Mouse (Mus musculus): ENCODE measurements around the gene Slc5a5. TPM values are rescaled to one million over a fixed set of nuclear protein-coding genes. Genes with fewer than 3 reads are reported as not detected.
A peak's percentile ranks its signal among the peaks of the same experiment; 100 is the strongest.

The Slc5a5 gene
- polyA plus RNA-seq, 1 experiment = 0.13 TPM

GRCm38 (mm10) chr8:70931731-70932130 is 39.2 kb upstream of the Slc5a5 start:
- TF ChIP-seq FOSL1 (IDR thresholded peaks at IDR 0.05; ENCODE audit: insufficient read depth, low read length, poor library complexity, severe bottlenecking) (no peak), MYOG (IDR thresholded peaks at IDR 0.05; ENCODE audit: control insufficient read depth, extremely low read depth, insufficient read length) (no peak), MAX (IDR thresholded peaks at IDR 0.05) (no peak), CEBPB (IDR thresholded peaks at IDR 0.05; ENCODE audit: low read depth) (no peak), CTCF (IDR thresholded peaks at IDR 0.05; ENCODE audit: control insufficient read depth, insufficient read depth, insufficient read length) (no peak), USF1 (IDR thresholded peaks at IDR 0.05; ENCODE audit: low read depth) (no peak), MYOD1 (IDR thresholded peaks at IDR 0.05; ENCODE audit: control insufficient read depth, insufficient read length, low read depth) (no peak)

GRCm38 (mm10) chr8:70928778-70929322 is 36.3 kb upstream of the Slc5a5 start:
- no peaks in the 10 kb centered on the region for H3K27me3 ChIP-seq (ENCODE audit: control insufficient read depth, insufficient read depth, insufficient read length)
- no peak overlapping the region for H3K4me3 ChIP-seq (ENCODE audit: insufficient read depth, poor library complexity, severe bottlenecking)
- no peaks in the 10 kb centered on the region for H3K36me3 ChIP-seq (ENCODE audit: control insufficient read depth, insufficient read depth)
- no peaks in the 10 kb centered on the region for H3K79me2 ChIP-seq (ENCODE audit: control insufficient read depth, insufficient read depth)
- H3K79me3 ChIP-seq (ENCODE audit: low read depth) = no peaks in the 10 kb centered on the region
- H3ac ChIP-seq (ENCODE audit: control insufficient read depth, insufficient read length, low read depth) = no peak overlapping the region
- TF ChIP-seq FOSL1 (IDR thresholded peaks at IDR 0.05; ENCODE audit: insufficient read depth, low read length, poor library complexity, severe bottlenecking) (no peak), USF1 (IDR thresholded peaks at IDR 0.05; ENCODE audit: low read depth) (no peak), MAX (IDR thresholded peaks at IDR 0.05) (no peak), MYOD1 (IDR thresholded peaks at IDR 0.05; ENCODE audit: control insufficient read depth, insufficient read length, low read depth) (no peak), CTCF (IDR thresholded peaks at IDR 0.05; ENCODE audit: control insufficient read depth, insufficient read depth, insufficient read length) (no peak), CEBPB (IDR thresholded peaks at IDR 0.05; ENCODE audit: low read depth) (no peak), MYOG (IDR thresholded peaks at IDR 0.05; ENCODE audit: control insufficient read depth, extremely low read depth, insufficient read length) (no peak)

More at GRCm38 (mm10) chr8:70931731-70932130, 39.2 kb upstream of the Slc5a5 start:
- Histone ChIP-seq H3K27me3 (ENCODE audit: control insufficient read depth, insufficient read depth, insufficient read length) (peaks cover 25% of the 10 kb centered on the region), H3K36me3 (ENCODE audit: control insufficient read depth, insufficient read depth) (no peaks in the 10 kb centered on the region), H3K79me2 (ENCODE audit: control insufficient read depth, insufficient read depth) (no peaks in the 10 kb centered on the region), H3K79me3 (ENCODE audit: low read depth) (no peaks in the 10 kb centered on the region), H3ac (ENCODE audit: control insufficient read depth, insufficient read length, low read depth) (no peak overlapping the region), H3K4me3 (ENCODE audit: insufficient read depth, poor library complexity, severe bottlenecking) (no peak overlapping the region)

- no peak for TF ChIP-seq CTCF (IDR thresholded peaks at IDR 0.05; ENCODE audit: control insufficient read depth, insufficient read depth, insufficient read length)
- no peak for TF ChIP-seq FOSL1 (IDR thresholded peaks at IDR 0.05; ENCODE audit: insufficient read depth, low read length, poor library complexity, severe bottlenecking)
- TF ChIP-seq MYOD1 (IDR thresholded peaks at IDR 0.05; ENCODE audit: control insufficient read depth, insufficient read length, low read depth) = peak; percentile 53
- Histone ChIP-seq H3K36me3 (ENCODE audit: control insufficient read depth, insufficient read depth) (no peaks in the 10 kb centered on the region), H3K4me3 (ENCODE audit: insufficient read depth, poor library complexity, severe bottlenecking) (no peak overlapping the region), H3K79me3 (ENCODE audit: low read depth) (no peaks in the 10 kb centered on the region), H3K79me2 (ENCODE audit: control insufficient read depth, insufficient read depth) (no peaks in the 10 kb centered on the region), H3ac (ENCODE audit: control insufficient read depth, insufficient read length, low read depth) (no peak overlapping the region), H3K27me3 (ENCODE audit: control insufficient read depth, insufficient read depth, insufficient read length) (no peaks in the 10 kb centered on the region)
Observed at GRCm38 (mm10) chr8:70928096-70928495, 35.5 kb upstream of the Slc5a5 start.

GRCm38 (mm10) chr8:70926396-70926795 is 33.8 kb upstream of the Slc5a5 start:
- Histone ChIP-seq H3K79me3 (ENCODE audit: low read depth) (no peaks in the 10 kb centered on the region), H3K36me3 (ENCODE audit: control insufficient read depth, insufficient read depth) (no peaks in the 10 kb centered on the region), H3K27me3 (ENCODE audit: control insufficient read depth, insufficient read depth, insufficient read length) (no peaks in the 10 kb centered on the region), H3K4me3 (ENCODE audit: insufficient read depth, poor library complexity, severe bottlenecking) (no peak overlapping the region), H3ac (ENCODE audit: control insufficient read depth, insufficient read length, low read depth) (no peak overlapping the region), H3K79me2 (ENCODE audit: control insufficient read depth, insufficient read depth) (no peaks in the 10 kb centered on the region)
- no peak for TF ChIP-seq CTCF (IDR thresholded peaks at IDR 0.05; ENCODE audit: control insufficient read depth, insufficient read depth, insufficient read length)

- Histone ChIP-seq H3K4me3 (ENCODE audit: insufficient read depth, poor library complexity, severe bottlenecking) (no peak overlapping the region), H3K79me2 (ENCODE audit: control insufficient read depth, insufficient read depth) (no peaks in the 10 kb centered on the region), H3K36me3 (ENCODE audit: control insufficient read depth, insufficient read depth) (no peaks in the 10 kb centered on the region), H3K79me3 (ENCODE audit: low read depth) (no peaks in the 10 kb centered on the region), H3K27me3 (ENCODE audit: control insufficient read depth, insufficient read depth, insufficient read length) (no peaks in the 10 kb centered on the region), H3ac (ENCODE audit: control insufficient read depth, insufficient read length, low read depth) (no peak overlapping the region)
- TF ChIP-seq MYOG (IDR thresholded peaks at IDR 0.05; ENCODE audit: control insufficient read depth, extremely low read depth, insufficient read length) (no peak), MYOD1 (IDR thresholded peaks at IDR 0.05; ENCODE audit: control insufficient read depth, insufficient read length, low read depth) (no peak), CTCF (IDR thresholded peaks at IDR 0.05; ENCODE audit: control insufficient read depth, insufficient read depth, insufficient read length) (no peak), USF1 (IDR thresholded peaks at IDR 0.05; ENCODE audit: low read depth) (no peak), CEBPB (IDR thresholded peaks at IDR 0.05; ENCODE audit: low read depth) (no peak), MAX (IDR thresholded peaks at IDR 0.05) (no peak), FOSL1 (IDR thresholded peaks at IDR 0.05; ENCODE audit: insufficient read depth, low read length, poor library complexity, severe bottlenecking) (no peak)
Observed at GRCm38 (mm10) chr8:70925754-70926153, 33.2 kb upstream of the Slc5a5 start.

- Histone ChIP-seq H3K79me3 (ENCODE audit: low read depth) (no peaks in the 10 kb centered on the region), H3K27me3 (ENCODE audit: control insufficient read depth, insufficient read depth, insufficient read length) (no peaks in the 10 kb centered on the region), H3K4me3 (ENCODE audit: insufficient read depth, poor library complexity, severe bottlenecking) (no peak overlapping the region), H3ac (ENCODE audit: control insufficient read depth, insufficient read length, low read depth) (no peak overlapping the region), H3K36me3 (ENCODE audit: control insufficient read depth, insufficient read depth) (no peaks in the 10 kb centered on the region), H3K79me2 (ENCODE audit: control insufficient read depth, insufficient read depth) (no peaks in the 10 kb centered on the region)
- TF ChIP-seq USF1 (IDR thresholded peaks at IDR 0.05; ENCODE audit: low read depth) (no peak), CEBPB (IDR thresholded peaks at IDR 0.05; ENCODE audit: low read depth) (no peak), MYOD1 (IDR thresholded peaks at IDR 0.05; ENCODE audit: control insufficient read depth, insufficient read length, low read depth) (no peak), MAX (IDR thresholded peaks at IDR 0.05) (no peak), MYOG (IDR thresholded peaks at IDR 0.05; ENCODE audit: control insufficient read depth, extremely low read depth, insufficient read length) (no peak), FOSL1 (IDR thresholded peaks at IDR 0.05; ENCODE audit: insufficient read depth, low read length, poor library complexity, severe bottlenecking) (no peak), CTCF (IDR thresholded peaks at IDR 0.05; ENCODE audit: control insufficient read depth, insufficient read depth, insufficient read length) (no peak)
Observed at GRCm38 (mm10) chr8:70924151-70924550, 31.6 kb upstream of the Slc5a5 start.
